13 mouse cellular contexts compared by ENCODE assay signal in genomic region chr5:146288048-146288501, GRCm38 (mm10). TPM values are rescaled to one million over a fixed set of nuclear protein-coding genes. Genes with fewer than 3 reads are reported as not detected.
A peak's percentile ranks its signal among the peaks of the same experiment; 100 is the strongest.
DNase-seq lines count a peak whose midpoint lies in the region; ATAC-seq lines count a peak whose summit lies in the region.
"Had no signal": no experiment of that assay in that cellular context is flagged by ENCODE, and none has a peak within 500 bp of the region (broad histone marks: within the 10 kb centered on the region; RNA-seq: fewer than 3 reads in every experiment).

No protein-coding gene starts in this region.

- 0 out of 2 replicates have a peak, but pooled peaks have one; percentile 7 for ATAC-seq in liver, embryonic 16.5 days (ENCODE audit: low read depth)
- no peak for ATAC-seq in liver, embryonic 12.5 days

- H3K4me3 ChIP-seq in heart, embryonic 10.5 days = no peak overlapping the region
- no peak overlapping the region for H3K4me3 ChIP-seq in liver, embryonic 16.5 days (ENCODE audit: low read depth, low read length)
- no peak overlapping the region for H3K4me3 ChIP-seq in liver, embryonic 12.5 days
- H3K4me3 ChIP-seq: myocyte had no signal

- peaks cover 46% of the 10 kb centered on the region for H3K36me3 ChIP-seq in heart, embryonic 10.5 days
- H3K36me3 ChIP-seq in liver, embryonic 16.5 days (ENCODE audit: control insufficient read depth, insufficient read depth) = peaks cover 30% of the 10 kb centered on the region
- peaks cover 81% of the 10 kb centered on the region for H3K36me3 ChIP-seq in liver, embryonic 12.5 days

- no peaks in the 10 kb centered on the region for H3K9me3 ChIP-seq in heart, embryonic 10.5 days
- no peaks in the 10 kb centered on the region for H3K9me3 ChIP-seq in liver, embryonic 16.5 days (replicated peaks; ENCODE audit: control insufficient read depth, low read length)
- H3K9me3 ChIP-seq in liver, embryonic 12.5 days (replicated peaks) = no peaks in the 10 kb centered on the region

- H3K4me1 ChIP-seq in heart, embryonic 10.5 days = no peaks in the 10 kb centered on the region
- no peaks in the 10 kb centered on the region; the same call in none of the 2 replicates for H3K4me1 ChIP-seq in liver, embryonic 16.5 days (ENCODE audit: control insufficient read depth, low read depth, low read length)
- H3K4me1 ChIP-seq in liver, embryonic 12.5 days = peaks cover 1% of the 10 kb centered on the region; the same call in 1 of the 2 replicates

- H3K27ac ChIP-seq in heart, embryonic 10.5 days = no peak overlapping the region
- no peak overlapping the region for H3K27ac ChIP-seq in liver, embryonic 16.5 days (ENCODE audit: low read length)
- H3K27ac ChIP-seq in liver, embryonic 12.5 days = no peak overlapping the region

- H3K27me3 ChIP-seq in heart, embryonic 10.5 days (ENCODE audit: insufficient read depth, poor library complexity, severe bottlenecking) = no peaks in the 10 kb centered on the region
- no peaks in the 10 kb centered on the region for H3K27me3 ChIP-seq in liver, embryonic 16.5 days (ENCODE audit: control insufficient read depth, insufficient read depth, low read depth, low read length)
- H3K27me3 ChIP-seq in liver, embryonic 12.5 days (replicated peaks) = no peaks in the 10 kb centered on the region
- H3K27me3 ChIP-seq: CH12.LX had no signal

- WGBS in heart, embryonic 10.5 days = 85% methylated on average over 13 of the region's 13 CpGs
- WGBS in liver, embryonic 16.5 days (ENCODE audit: insufficient replicate concordance) = 89% methylated on average over 13 of the region's 13 CpGs
- 85% methylated on average over 13 of the region's 13 CpGs for WGBS in liver, embryonic 12.5 days (ENCODE audit: insufficient replicate concordance)

- no peak overlapping the region for H3K4me2 ChIP-seq in liver, embryonic 16.5 days (ENCODE audit: low read depth, low read length)
- no peak overlapping the region for H3K4me2 ChIP-seq in liver, embryonic 12.5 days

- no peak overlapping the region for H3K9ac ChIP-seq in liver, embryonic 16.5 days (ENCODE audit: low read depth, low read length)
- no peak overlapping the region for H3K9ac ChIP-seq in liver, embryonic 12.5 days

- peak; percentile 58 for DNase-seq in heart, embryonic 10.5 days (ENCODE audit: low spot score)
- DNase-seq in heart, adult 18-20 months = no peak
- peak; percentile 38 to 39 for DNase-seq in cerebellum, postnatal 14 days
- DNase-seq in right cerebral cortex, postnatal 25 days = peak; percentile 29
- no peak for DNase-seq in urinary bladder, postnatal 10 days (ENCODE audit: low spot score)
- no peak for DNase-seq in retina, postnatal 1 day
- DNase-seq: adrenal gland, postnatal 36 days; kidney, postnatal 14 days; liver had no signal

RNA-seq across cellular contexts. Expression of gene Cdk8, which starts 57.0 kb away (rescaled TPM):
- 14.2 and 19.6 TPM in 2 replicates for polyA plus RNA-seq in heart, embryonic 10.5 days (2016; fragmentation: Nextera tagmentation; extraction: Ambion mirVana)
- total RNA-seq in heart, adult 18-20 months (2021) = 10 to 100 TPM; 17.4 to 19.4 TPM
- polyA plus RNA-seq in liver, embryonic 16.5 days (2015; fragmentation: Nextera tagmentation; extraction: Ambion mirVana) = 11.5 and 11.8 TPM in 2 replicates
- 30.7 and 32.5 TPM in 2 replicates for polyA plus RNA-seq in liver, embryonic 12.5 days (2016; fragmentation: Nextera tagmentation; extraction: Ambion mirVana)

Comparison
In these comparisons a context has a peak if more than half of its experiments do, and no peak if none do; other contexts are left out.
1. DNase-seq: peak in heart, embryonic 10.5 days (single experiment), cerebellum, postnatal 14 days (2 of 2) and right cerebral cortex, postnatal 25 days (single experiment); none in heart, adult 18-20 months (0 of 2), urinary bladder, postnatal 10 days (single experiment) and retina, postnatal 1 day (single experiment).